Mouse (Mus musculus) olfactory bulb, adult 2 months (tissue): ENCODE measurements at regions not wholly inside any gene's neighbourhood (a gene's known extent, or its start where the extent isn't known, plus 50 kb on each side); places are given as distances from the start of the nearest gene placed in this dataset.

Source experiments
- CTCF ChIP-seq: fragments of 200-500 bp; IDR thresholded peaks from 2 replicates; pipeline ENCODE4 v1.5.1; 2012; ENCODE audit warnings: low read depth, mild to moderate bottlenecking, low read length, moderate library complexity; ENCODE audit not compliant: insufficient read depth
- POLR2A ChIP-seq: fragments of 200-500 bp; IDR thresholded peaks from 2 replicates; pipeline ENCODE4 v1.6.1; 2012; ENCODE audit warnings: mild to moderate bottlenecking, low read depth, low read length, moderate library complexity; ENCODE audit not compliant: insufficient read depth

DNA sequence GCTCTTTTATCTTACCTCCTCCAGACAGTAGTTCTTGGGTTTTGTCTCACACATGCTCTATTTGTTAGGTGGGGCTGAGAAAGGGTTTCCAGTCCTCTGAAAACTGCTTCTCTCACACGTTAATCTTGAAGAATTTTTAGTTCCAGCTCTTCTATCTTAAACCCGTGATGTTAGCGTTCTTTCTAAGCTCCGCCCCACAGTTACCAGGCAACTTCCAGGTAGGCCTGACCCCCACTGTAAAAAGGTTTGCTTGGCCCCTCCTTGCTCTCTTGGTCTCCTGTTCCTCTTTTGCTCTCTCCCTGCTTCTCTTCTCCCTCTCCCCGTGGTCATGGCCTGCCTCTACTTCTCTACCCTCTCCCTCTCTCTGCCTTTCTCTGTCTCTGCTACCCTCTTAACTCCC is 1149.7 kb downstream of the Mrps31 start:
- no peak for TF ChIP-seq CTCF
- no peak for TF ChIP-seq POLR2A
